Mouse (Mus musculus) hindbrain, postnatal 0 days (tissue): ENCODE measurements around the gene Cfap73. TPM values are rescaled to one million over a fixed set of nuclear protein-coding genes. Genes with fewer than 3 reads are reported as not detected.
A peak's percentile ranks its signal among the peaks of the same experiment; 100 is the strongest.

Source experiments
- ATAC-seq: fragments of 200-750 bp; cut with Nextera tagmentation; 2 replicates; pipeline ENCODE4 v1.8.0; 2017; ENCODE audit warnings: mild to moderate bottlenecking, moderate TSS enrichment, moderate library complexity
- DNase-seq: peaks from one replicate; pipeline ENCODE4 v3.0.0-alpha.2; 2015; ENCODE audit warnings: low spot score
- H3K27ac ChIP-seq: fragments of 300-500 bp; sonication (generic); 2 replicates; pipeline ENCODE4 v1.5.1; 2014; ENCODE audit warnings: mild to moderate bottlenecking
- H3K27me3 ChIP-seq: fragments of 300-500 bp; sonication (generic); 2 replicates; pipeline ENCODE4 v1.6.1; 2014; ENCODE audit warnings: low read length, mixed read lengths; ENCODE audit not compliant: insufficient read depth
- H3K36me3 ChIP-seq: fragments of 300-500 bp; sonication (generic); 2 replicates; pipeline ENCODE4 v1.6.1; 2014; ENCODE audit warnings: low read length, mixed read lengths; ENCODE audit not compliant: insufficient read depth
- H3K4me1 ChIP-seq: fragments of 300-500 bp; sonication (generic); 2 replicates; pipeline ENCODE4 v1.6.1; 2014; ENCODE audit warnings: antibody characterized with exemption, low read length, mixed read lengths; ENCODE audit not compliant: insufficient read depth
- H3K4me2 ChIP-seq: fragments of 300-500 bp; sonication (generic); 2 replicates; pipeline ENCODE4 v1.6.1; 2014; ENCODE audit warnings: low read depth, mild to moderate bottlenecking, low read length, moderate library complexity, mixed read lengths
- H3K4me3 ChIP-seq: fragments of 300-500 bp; sonication (generic); 2 replicates; pipeline ENCODE4 v1.5.1; 2014; ENCODE audit warnings: low read length
- H3K9ac ChIP-seq: fragments of 300-500 bp; sonication (generic); replicated peaks from 2 replicates; pipeline ENCODE4 v1.6.1; 2014; ENCODE audit warnings: mild to moderate bottlenecking, low read length, moderate library complexity, mixed read lengths
- H3K9me3 ChIP-seq: fragments of 300-500 bp; sonication (generic); 2 replicates; pipeline ENCODE4 v1.6.1; 2016; ENCODE audit warnings: low read length, mixed read lengths
- CTCF ChIP-seq: IDR thresholded peaks from 2 replicates; pipeline ENCODE4 v1.5.1; 2016; ENCODE audit warnings: antibody characterized with exemption, control low read depth, low read depth
- WGBS: fragments of 180-500 bp; shearing (Covaris S2); extraction: QIAGEN DNeasy Blood & Tissue Kit; methylation state at CpG from one replicate; pipeline ENCODE4 v1.1.7; 2014; 5-methylcytosine and 5-hydroxymethylcytosine counted together
- polyA plus RNA-seq: library from polyadenylated mRNA; unstranded; fragments of >200 nt; fragmentation: Nextera tagmentation; extraction: Ambion mirVana; gene quantifications from 2 replicates; pipeline ENCODE4 v1.2.1, GENCODE M21; 2015
- total RNA-seq: library from RNA; depleted of rRNA; stranded (reverse); fragments of >200 nt; gene quantifications from 2 replicates; pipeline ENCODE4 v1.2.3, GENCODE M21; 2014

The Cfap73 gene
- total and polyA plus RNA-seq, 2 experiments from 2014 or later, result 0.21 to 0.26 TPM

GRCm38 (mm10) chr5:120609246-120609775, 24.7 kb downstream of the Cfap73 start:
- H3K4me2 ChIP-seq, result no peak overlapping the region
- H3K9ac ChIP-seq, result no peak overlapping the region
- H3K27ac ChIP-seq, result no peak overlapping the region
- WGBS, result 73% methylated on average over 16 of the region's 16 CpGs
- TF ChIP-seq CTCF, result no peak
- H3K36me3 ChIP-seq, result no peaks in the 10 kb centered on the region; the same call in 1 of the 2 replicates
- H3K4me1 ChIP-seq, result peaks cover 20% of the 10 kb centered on the region
- ATAC-seq (no peak), DNase-seq (no peak)
- no peaks in the 10 kb centered on the region for H3K9me3 ChIP-seq
- H3K4me3 ChIP-seq, result no peak overlapping the region
- no peaks in the 10 kb centered on the region for H3K27me3 ChIP-seq

GRCm38 (mm10) chr5:120607335-120607734, 26.7 kb downstream of the Cfap73 start:
- no peak overlapping the region for H3K9ac ChIP-seq
- 80% methylated on average over 3 of the region's 3 CpGs for WGBS
- ATAC-seq (no peak), DNase-seq (no peak)
- no peaks in the 10 kb centered on the region for H3K27me3 ChIP-seq
- no peak overlapping the region for H3K4me2 ChIP-seq
- H3K27ac ChIP-seq, result no peak overlapping the region
- TF ChIP-seq CTCF, result no peak
- no peaks in the 10 kb centered on the region; the same call in 1 of the 2 replicates for H3K36me3 ChIP-seq
- H3K9me3 ChIP-seq, result no peaks in the 10 kb centered on the region
- H3K4me3 ChIP-seq, result no peak overlapping the region
- H3K4me1 ChIP-seq, result peaks cover 16% of the 10 kb centered on the region

GRCm38 (mm10) chr5:120606590-120607200, 27.3 kb downstream of the Cfap73 start:
- Histone ChIP-seq H3K4me2 (no peak overlapping the region), H3K4me1 (peaks cover 14% of the 10 kb centered on the region), H3K27me3 (no peaks in the 10 kb centered on the region), H3K4me3 (no peak overlapping the region), H3K9me3 (no peaks in the 10 kb centered on the region), H3K36me3 (no peaks in the 10 kb centered on the region; the same call in 1 of the 2 replicates), H3K27ac (no peak overlapping the region), H3K9ac (no peak overlapping the region)
- DNase-seq (no peak), ATAC-seq (no peak)
- 66% methylated on average over 25 of the region's 25 CpGs for WGBS
- no peak for TF ChIP-seq CTCF

GRCm38 (mm10) chr5:120605688-120606087, 28.3 kb downstream of the Cfap73 start:
- DNase-seq, result peak; percentile 98
- TF ChIP-seq CTCF, result peak; percentile 94
- H3K9me3 ChIP-seq, result no peaks in the 10 kb centered on the region
- H3K27me3 ChIP-seq, result no peaks in the 10 kb centered on the region
- no peaks in the 10 kb centered on the region; the same call in 1 of the 2 replicates for H3K36me3 ChIP-seq
- H3K4me3 ChIP-seq, result peak overlapping the region; percentile 35
- 0 out of 2 replicates have a peak, but pooled peaks cover 5% of the 10 kb centered on the region for H3K4me1 ChIP-seq
- peak; percentile 74 for ATAC-seq
- peak overlapping the region; percentile 63 for H3K4me2 ChIP-seq
- H3K9ac ChIP-seq, result peak overlapping the region; percentile 49; the same call in 1 of the 2 replicates
- no peak overlapping the region; the same call in 1 of the 2 replicates for H3K27ac ChIP-seq
- WGBS, result 1% methylated on average over 8 of the region's 8 CpGs

GRCm38 (mm10) chr5:120605241-120605661, 28.8 kb downstream of the Cfap73 start:
- Histone ChIP-seq H3K4me2 (peak overlapping the region; percentile 63), H3K27ac (peak overlapping the region; percentile 77), H3K4me1 (peaks cover 8% of the 10 kb centered on the region; the same call in 1 of the 2 replicates), H3K9me3 (no peaks in the 10 kb centered on the region), H3K9ac (peak overlapping the region; percentile 49), H3K27me3 (no peaks in the 10 kb centered on the region), H3K4me3 (peak overlapping the region; percentile 35), H3K36me3 (no peaks in the 10 kb centered on the region; the same call in 1 of the 2 replicates)
- peak; percentile 65 for ATAC-seq
- no peak for DNase-seq
- WGBS, result under 1% methylated on average over 10 of the region's 10 CpGs
- no peak for TF ChIP-seq CTCF

GRCm38 (mm10) chr5:120604839-120605238, 29.2 kb downstream of the Cfap73 start:
- peak overlapping the region; percentile 77; the same call in 1 of the 2 replicates for H3K27ac ChIP-seq
- peak; percentile 94 for DNase-seq
- H3K9me3 ChIP-seq, result no peaks in the 10 kb centered on the region
- peak overlapping the region; percentile 63 for H3K4me2 ChIP-seq
- no peaks in the 10 kb centered on the region for H3K27me3 ChIP-seq
- no peaks in the 10 kb centered on the region; the same call in 1 of the 2 replicates for H3K36me3 ChIP-seq
- H3K4me1 ChIP-seq, result peaks cover 9% of the 10 kb centered on the region; the same call in 1 of the 2 replicates
- H3K9ac ChIP-seq, result peak overlapping the region; percentile 49
- H3K4me3 ChIP-seq, result peak overlapping the region; percentile 35
- peak; percentile 89 for TF ChIP-seq CTCF
- 2% methylated on average over 6 of the region's 6 CpGs for WGBS
- ATAC-seq, result no peak

GRCm38 (mm10) chr5:120603515-120603914, 30.5 kb downstream of the Cfap73 start:
- Histone ChIP-seq H3K4me1 (peaks cover 9% of the 10 kb centered on the region; the same call in 1 of the 2 replicates), H3K4me3 (no peak overlapping the region), H3K36me3 (no peaks in the 10 kb centered on the region), H3K27ac (no peak overlapping the region), H3K4me2 (no peak overlapping the region), H3K9me3 (no peaks in the 10 kb centered on the region), H3K9ac (no peak overlapping the region), H3K27me3 (no peaks in the 10 kb centered on the region)
- 45% methylated on average over 7 of the region's 7 CpGs for WGBS
- ATAC-seq (no peak), DNase-seq (no peak)
- no peak for TF ChIP-seq CTCF
